Mouse (Mus musculus): ENCODE measurements around the gene Tbc1d19.

The Tbc1d19 gene

GRCm38 (mm10) chr5:53809115-53809991 is at the start of gene Tbc1d19:
TSS of gene Tbc1d19 (plus strand) at chr5:53809606.
- DNase-seq (ENCODE audit: low spot score in 2 of 2), result peak; percentile 36 to 58

GRCm38 (mm10) chr5:53759912-53760311 is 49.5 kb upstream of the Tbc1d19 start:
- no peak for DNase-seq (ENCODE audit: low spot score in 2 of 2)

- DNase-seq (ENCODE audit: low spot score in 2 of 2), result no peak
These were observed 48.5 kb upstream of the Tbc1d19 start for GRCm38 (mm10) chr5:53760914-53761313.

- DNase-seq (ENCODE audit: low spot score in 2 of 2), result no peak
These were observed 48.1 kb upstream of the Tbc1d19 start for GRCm38 (mm10) chr5:53761346-53761745.

GRCm38 (mm10) chr5:53784818-53785520 is 24.4 kb upstream of the Tbc1d19 start:
- DNase-seq (ENCODE audit: low spot score in 2 of 2), result no peak

GRCm38 (mm10) chr5:53801379-53801778 is 8.0 kb upstream of the Tbc1d19 start:
- DNase-seq (ENCODE audit: low spot score in 2 of 2), result no peak

- DNase-seq (ENCODE audit: low spot score in 2 of 2), result no peak
These were observed 10.3 kb downstream of the Tbc1d19 start for GRCm38 (mm10) chr5:53819711-53820110.

GRCm38 (mm10) chr5:53825886-53826285 is 16.5 kb downstream of the Tbc1d19 start:
- no peak for DNase-seq (ENCODE audit: low spot score in 2 of 2)

GRCm38 (mm10) chr5:53834489-53834888 is 25.1 kb downstream of the Tbc1d19 start:
- no peak for DNase-seq (ENCODE audit: low spot score in 2 of 2)

- DNase-seq (ENCODE audit: low spot score in 2 of 2), result no peak
These were observed 31.9 kb downstream of the Tbc1d19 start for GRCm38 (mm10) chr5:53841256-53841655.

GRCm38 (mm10) chr5:53848294-53848942 is 39.0 kb downstream of the Tbc1d19 start:
- DNase-seq (ENCODE audit: low spot score in 2 of 2), result no peak

- no peak for DNase-seq (ENCODE audit: low spot score in 2 of 2)
These were observed 43.2 kb downstream of the Tbc1d19 start for GRCm38 (mm10) chr5:53852574-53852973.

- no peak for DNase-seq (ENCODE audit: low spot score in 2 of 2)
These were observed 45.2 kb downstream of the Tbc1d19 start for GRCm38 (mm10) chr5:53854561-53854960.

GRCm38 (mm10) chr5:53856011-53856410 is 46.6 kb downstream of the Tbc1d19 start:
- DNase-seq (ENCODE audit: low spot score in 2 of 2), result no peak

GRCm38 (mm10) chr5:53865146-53865545 is 55.7 kb downstream of the Tbc1d19 start:
- DNase-seq (ENCODE audit: low spot score in 2 of 2), result no peak

- no peak for DNase-seq (ENCODE audit: low spot score in 2 of 2)
These were observed 56.6 kb downstream of the Tbc1d19 start for GRCm38 (mm10) chr5:53865991-53866390.

- DNase-seq (ENCODE audit: low spot score in 2 of 2), result peak in 1 of 2 experiments; percentile 44
These were observed 62.4 kb downstream of the Tbc1d19 start for GRCm38 (mm10) chr5:53871665-53872312.

GRCm38 (mm10) chr5:53874966-53875365 is 65.6 kb downstream of the Tbc1d19 start:
- no peak for DNase-seq (ENCODE audit: low spot score in 2 of 2)

GRCm38 (mm10) chr5:53880724-53881123 is 71.3 kb downstream of the Tbc1d19 start:
- DNase-seq (ENCODE audit: low spot score in 2 of 2), result no peak

GRCm38 (mm10) chr5:53881381-53881990 is 72.1 kb downstream of the Tbc1d19 start:
- DNase-seq (ENCODE audit: low spot score in 2 of 2), result no peak

GRCm38 (mm10) chr5:53901406-53901805 is 92.0 kb downstream of the Tbc1d19 start:
- no peak for DNase-seq (ENCODE audit: low spot score in 2 of 2)

Data from spleen, postnatal 14 days (tissue).